Mouse (Mus musculus): Measurements from ENCODE around the gene Rbm18.

DNA sequence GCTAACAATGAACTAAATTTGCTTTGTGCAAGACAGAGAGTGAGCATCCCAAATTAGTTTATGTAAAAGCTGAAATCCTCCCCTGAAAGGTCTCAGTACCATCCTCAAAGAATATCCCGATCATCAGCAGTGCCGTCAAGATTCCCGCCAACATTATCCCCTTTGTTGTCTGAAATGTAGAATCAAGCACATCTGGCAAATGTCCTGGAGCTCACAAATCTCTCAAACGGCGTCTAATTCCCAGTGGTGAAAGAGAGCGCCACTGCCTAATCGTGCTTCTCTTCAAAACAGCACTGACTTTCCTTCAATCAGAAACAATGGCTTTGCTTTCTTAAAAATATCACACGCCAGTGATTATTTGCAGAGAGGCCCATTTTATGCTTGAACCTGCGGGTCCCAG is 69.4 kb downstream of the Rbm18 start:
- TF ChIP-seq EP300 (IDR thresholded peaks at IDR 0.05; ENCODE audit: low read depth), result no peak
- no peak for TF ChIP-seq CTCF (IDR thresholded peaks at IDR 0.05; ENCODE audit: low read depth)
